Mouse (Mus musculus): ENCODE results near the gene Sirt7. TPM values are rescaled to one million over a fixed set of nuclear protein-coding genes. Genes with fewer than 3 reads are reported as not detected.
A peak's percentile ranks its signal among the peaks of the same experiment; 100 is the strongest.

Gene Sirt7
- polyA plus RNA-seq, 1 experiment: 84.1 TPM

DNA sequence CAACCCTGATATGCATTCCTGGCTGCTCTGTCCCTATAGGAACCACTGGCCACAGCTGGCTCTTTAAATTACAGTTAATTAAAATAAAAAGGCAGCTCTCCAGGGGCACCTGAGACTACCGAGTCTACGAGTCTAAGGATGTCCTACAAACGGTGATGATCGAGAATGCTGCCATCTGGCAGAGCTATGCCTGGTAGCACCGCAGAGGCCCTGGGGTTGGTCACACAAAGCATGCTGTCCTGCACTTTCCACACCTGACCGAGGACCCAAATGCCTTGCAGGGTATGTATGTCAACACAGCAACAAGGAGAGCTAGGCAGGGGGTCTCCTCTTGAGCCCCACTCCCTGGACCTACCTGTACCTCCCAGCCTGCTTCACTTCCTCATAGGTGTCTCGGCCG, 11.1 kb downstream of the Sirt7 start:
- no peak for TF ChIP-seq POLR2A (IDR thresholded peaks at IDR 0.05; ENCODE audit: borderline replicate concordance, extremely low read depth, low read depth, low read length)
- no peak for TF ChIP-seq CTCF (IDR thresholded peaks at IDR 0.05; ENCODE audit: insufficient read depth, low read length)
- no peak for DNase-seq
- Histone ChIP-seq H3K4me3 (replicated peaks; ENCODE audit: extremely low read depth, low read depth, low read length) (no peak overlapping the region), H3K4me1 (ENCODE audit: control insufficient read depth, insufficient read depth, low read length) (peaks cover 4% of the 10 kb centered on the region; the same call in 1 of the 2 replicates)
- 88% methylated on average over 8 of the region's 8 CpGs for WGBS

DNA sequence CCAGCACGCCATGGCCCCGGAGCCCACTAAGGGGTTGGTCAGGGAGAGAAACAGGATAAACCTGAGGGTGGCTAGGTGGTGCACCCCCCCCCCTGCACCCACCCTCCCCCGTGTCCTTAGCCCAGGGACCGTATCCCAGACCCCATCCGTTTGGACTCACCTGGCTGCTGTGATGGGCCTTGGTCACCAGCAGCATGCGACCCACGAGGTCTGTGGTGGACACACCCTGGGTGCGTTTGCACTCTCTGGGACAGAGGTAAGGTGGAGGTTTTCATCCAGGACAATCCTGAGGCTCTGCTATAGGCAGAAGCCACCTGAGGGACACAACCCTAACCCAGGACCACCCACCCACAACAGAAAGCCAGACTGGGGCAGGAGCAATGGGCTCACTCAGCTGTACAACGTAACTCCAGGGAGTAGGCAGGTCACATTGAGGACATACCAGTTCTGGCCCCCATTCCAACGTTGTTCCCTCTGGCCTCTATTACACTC, 11.5 kb downstream of the Sirt7 start:
- WGBS: 92% methylated on average over 10 of the region's 10 CpGs
- peaks cover 7% of the 10 kb centered on the region for H3K4me1 ChIP-seq (ENCODE audit: control insufficient read depth, insufficient read depth, low read length)
- DNase-seq: no peak
- no peak for TF ChIP-seq CTCF (IDR thresholded peaks at IDR 0.05; ENCODE audit: insufficient read depth, low read length)
- TF ChIP-seq POLR2A (IDR thresholded peaks at IDR 0.05; ENCODE audit: borderline replicate concordance, extremely low read depth, low read depth, low read length): no peak
- no peak overlapping the region for H3K4me3 ChIP-seq (replicated peaks; ENCODE audit: extremely low read depth, low read depth, low read length)

DNA sequence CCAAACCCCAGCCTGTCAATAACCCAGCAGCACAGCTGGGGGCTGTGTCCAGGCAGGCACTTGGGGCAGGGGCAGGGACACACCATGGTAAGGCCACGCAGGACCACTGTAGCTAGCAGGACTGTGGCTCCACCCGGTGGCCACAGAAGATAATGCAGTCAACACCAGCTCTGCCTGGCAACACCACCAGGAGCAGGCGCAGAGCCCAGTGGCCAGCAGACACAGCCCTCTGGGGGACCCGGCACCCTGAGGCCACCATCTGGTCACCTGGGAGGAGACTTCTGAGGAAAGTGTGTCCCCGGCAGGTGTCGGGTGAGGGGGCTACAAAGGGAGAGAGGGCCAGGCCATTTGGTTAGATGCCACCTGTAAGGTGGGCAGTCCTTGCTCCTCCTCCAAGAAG, 12.3 kb downstream of the Sirt7 start:
- 37% methylated on average over 6 of the region's 6 CpGs for WGBS
- TF ChIP-seq POLR2A (IDR thresholded peaks at IDR 0.05; ENCODE audit: borderline replicate concordance, extremely low read depth, low read depth, low read length) (no peak), CTCF (IDR thresholded peaks at IDR 0.05; ENCODE audit: insufficient read depth, low read length) (peak; percentile 85)
- H3K4me1 ChIP-seq (ENCODE audit: control insufficient read depth, insufficient read depth, low read length): peaks cover 7% of the 10 kb centered on the region
- no peak overlapping the region for H3K4me3 ChIP-seq (replicated peaks; ENCODE audit: extremely low read depth, low read depth, low read length)
- DNase-seq: peak; percentile 70

DNA sequence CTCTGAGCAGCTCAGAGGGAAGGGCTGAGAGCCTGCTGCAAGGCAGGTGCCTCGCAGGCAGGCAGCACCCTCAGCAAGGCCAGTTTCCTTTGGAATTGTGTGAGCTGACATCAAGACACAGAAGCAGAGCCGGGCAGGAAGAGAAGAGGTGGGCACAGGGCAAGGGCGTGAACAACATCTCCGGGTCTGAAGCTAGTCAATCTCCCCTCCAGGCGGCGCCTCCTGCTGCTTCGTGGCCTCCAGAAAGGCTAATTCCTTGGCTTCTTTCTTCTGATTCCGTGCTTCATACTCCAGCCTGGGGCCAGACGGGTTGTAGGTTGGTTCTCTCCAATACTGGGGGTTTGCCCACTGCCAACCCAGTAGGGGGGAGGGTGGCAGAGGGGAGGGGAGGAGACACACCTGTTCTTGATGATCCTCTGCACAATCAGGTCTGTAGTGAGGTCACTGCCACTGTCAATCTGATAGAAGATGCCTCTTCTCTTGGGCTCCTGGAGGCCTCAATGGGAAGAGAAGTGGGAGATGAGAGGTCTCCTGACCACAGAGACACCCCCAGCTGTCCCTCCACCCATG, 14.5 kb downstream of the Sirt7 start:
- TF ChIP-seq POLR2A (IDR thresholded peaks at IDR 0.05; ENCODE audit: borderline replicate concordance, extremely low read depth, low read depth, low read length) (no peak), CTCF (IDR thresholded peaks at IDR 0.05; ENCODE audit: insufficient read depth, low read length) (no peak)
- Histone ChIP-seq H3K4me1 (ENCODE audit: control insufficient read depth, insufficient read depth, low read length) (peaks cover 3% of the 10 kb centered on the region), H3K4me3 (replicated peaks; ENCODE audit: extremely low read depth, low read depth, low read length) (no peak overlapping the region)
- DNase-seq: no peak
- WGBS: 82% methylated on average over 9 of the region's 9 CpGs

DNA sequence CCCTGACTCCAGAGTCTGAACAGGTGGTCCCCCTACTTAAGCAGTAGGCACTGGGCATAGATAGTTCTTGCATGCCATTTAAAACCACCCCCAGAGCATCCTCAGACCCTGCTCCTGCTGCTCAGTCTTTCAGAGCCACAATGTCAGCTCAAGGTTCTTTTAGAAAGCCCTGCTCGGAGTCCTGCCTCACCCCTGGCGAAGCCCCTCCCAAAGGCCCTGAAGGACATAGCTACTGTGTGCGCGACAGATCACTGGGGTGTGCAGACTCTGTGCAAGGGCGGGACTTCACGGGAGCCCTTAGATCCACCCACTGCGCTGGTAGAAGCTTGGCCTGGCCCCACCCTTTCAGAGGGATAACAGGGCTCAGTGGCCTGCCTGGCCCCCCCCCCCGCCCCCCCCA, 15.8 kb downstream of the Sirt7 start:
- TF ChIP-seq CTCF (IDR thresholded peaks at IDR 0.05; ENCODE audit: insufficient read depth, low read length): no peak
- TF ChIP-seq POLR2A (IDR thresholded peaks at IDR 0.05; ENCODE audit: borderline replicate concordance, extremely low read depth, low read depth, low read length): no peak
- no peak overlapping the region for H3K4me3 ChIP-seq (replicated peaks; ENCODE audit: extremely low read depth, low read depth, low read length)
- peaks cover 3% of the 10 kb centered on the region for H3K4me1 ChIP-seq (ENCODE audit: control insufficient read depth, insufficient read depth, low read length)
- WGBS: 55% methylated on average over 8 of the region's 8 CpGs
- no peak for DNase-seq

DNA sequence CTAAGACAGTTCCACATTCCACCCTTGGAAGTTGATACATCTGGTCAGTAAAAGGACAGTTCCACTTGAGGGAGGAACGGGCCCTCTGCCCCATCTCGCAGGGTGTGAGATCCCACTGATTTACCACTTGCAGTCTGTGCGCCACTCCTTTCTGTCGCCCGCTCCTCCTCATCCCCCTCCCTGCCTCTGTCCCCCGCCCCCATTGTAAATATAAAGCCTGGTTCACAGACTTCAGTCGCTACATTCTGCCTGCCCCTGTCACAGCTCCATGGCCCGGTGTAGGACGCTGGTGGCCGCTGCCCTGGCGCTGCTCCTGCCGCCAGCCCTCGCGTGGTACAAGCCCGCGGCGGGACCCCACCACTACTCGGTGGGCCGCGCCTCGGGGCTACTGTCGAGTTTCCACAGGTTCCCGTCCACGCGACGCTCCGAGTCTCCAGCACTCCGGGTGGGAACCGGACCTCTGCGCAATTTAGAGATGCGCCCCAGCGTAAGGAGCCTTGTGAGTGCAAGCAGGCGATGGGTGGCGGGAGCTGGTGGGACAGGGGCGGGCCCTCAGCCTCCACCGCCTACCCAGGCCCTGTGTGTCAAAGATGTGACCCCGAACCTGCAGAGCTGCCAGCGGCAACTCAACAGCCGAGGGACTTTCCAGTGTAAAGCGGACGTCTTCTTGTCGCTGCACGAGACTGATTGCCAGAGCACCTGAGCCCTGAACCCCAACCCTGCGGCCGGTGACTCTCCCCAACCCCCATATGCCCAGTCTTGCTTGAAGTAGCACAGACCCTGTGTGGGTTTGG, 16.6 kb downstream of the Sirt7 start, which contains the start of gene Npb:
TSS of gene Npb (plus strand) at position 237 of the 794 bp plus-strand sequence.
- peaks cover 3% of the 10 kb centered on the region for H3K4me1 ChIP-seq (ENCODE audit: control insufficient read depth, insufficient read depth, low read length)
- WGBS: 11% methylated on average over 45 of the region's 45 CpGs
- DNase-seq: no peak
- TF ChIP-seq CTCF (IDR thresholded peaks at IDR 0.05; ENCODE audit: insufficient read depth, low read length) (no peak), POLR2A (IDR thresholded peaks at IDR 0.05; ENCODE audit: borderline replicate concordance, extremely low read depth, low read depth, low read length) (no peak)
- no peak within 1 kb of the TSS for H3K4me3 ChIP-seq (replicated peaks; ENCODE audit: extremely low read depth, low read depth, low read length)

DNA sequence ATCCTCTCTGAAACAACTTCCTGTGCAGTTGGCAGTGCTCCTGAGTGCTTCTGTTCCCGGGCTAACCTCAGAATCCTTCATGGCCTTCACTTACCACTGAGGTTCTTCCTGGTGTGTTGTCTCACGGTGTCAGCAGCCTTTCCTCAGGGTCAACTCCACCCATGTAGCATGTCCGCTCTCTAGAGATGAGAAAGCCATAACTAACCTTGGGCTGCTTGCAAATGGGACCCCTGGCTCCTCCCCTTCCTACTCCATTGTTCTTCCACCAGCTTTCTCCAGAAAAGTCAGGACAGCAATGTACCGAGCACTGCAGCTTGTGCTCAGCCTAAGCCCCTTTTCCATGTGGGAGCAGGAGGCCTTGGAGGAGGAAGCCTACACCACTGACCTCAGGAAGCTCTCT, 18.3 kb downstream of the Sirt7 start:
- no peak for DNase-seq
- TF ChIP-seq CTCF (IDR thresholded peaks at IDR 0.05; ENCODE audit: insufficient read depth, low read length) (no peak), POLR2A (IDR thresholded peaks at IDR 0.05; ENCODE audit: borderline replicate concordance, extremely low read depth, low read depth, low read length) (no peak)
- 55% methylated on average over 4 of the region's 4 CpGs for WGBS
- Histone ChIP-seq H3K4me1 (ENCODE audit: control insufficient read depth, insufficient read depth, low read length) (peaks cover 3% of the 10 kb centered on the region), H3K4me3 (replicated peaks; ENCODE audit: extremely low read depth, low read depth, low read length) (no peak overlapping the region)

DNA sequence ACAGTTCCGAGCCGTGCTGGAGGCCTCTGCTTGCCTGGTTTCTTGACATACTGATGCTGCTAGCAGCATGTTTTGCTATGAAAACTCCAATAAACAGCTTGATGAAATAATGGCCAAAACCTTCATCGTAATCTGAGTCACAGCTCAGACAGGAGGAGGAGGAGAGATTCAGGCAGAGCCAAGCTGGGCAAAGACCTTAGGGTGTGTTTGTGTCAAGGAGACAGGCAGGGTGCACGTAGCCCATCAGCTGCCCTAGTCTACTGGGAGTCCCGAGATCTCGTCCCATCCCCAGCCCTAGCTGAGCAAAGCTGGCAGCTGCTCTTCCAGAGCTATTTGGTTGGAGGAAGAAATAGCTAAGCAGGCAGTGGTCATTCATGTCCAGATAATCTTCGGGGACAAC, 19.4 kb downstream of the Sirt7 start:
- TF ChIP-seq POLR2A (IDR thresholded peaks at IDR 0.05; ENCODE audit: borderline replicate concordance, extremely low read depth, low read depth, low read length): no peak
- no peak for TF ChIP-seq CTCF (IDR thresholded peaks at IDR 0.05; ENCODE audit: insufficient read depth, low read length)
- H3K4me1 ChIP-seq (ENCODE audit: control insufficient read depth, insufficient read depth, low read length): peaks cover 3% of the 10 kb centered on the region
- no peak for DNase-seq
- no peak overlapping the region for H3K4me3 ChIP-seq (replicated peaks; ENCODE audit: extremely low read depth, low read depth, low read length)
- WGBS: 89% methylated on average over 7 of the region's 7 CpGs

DNA sequence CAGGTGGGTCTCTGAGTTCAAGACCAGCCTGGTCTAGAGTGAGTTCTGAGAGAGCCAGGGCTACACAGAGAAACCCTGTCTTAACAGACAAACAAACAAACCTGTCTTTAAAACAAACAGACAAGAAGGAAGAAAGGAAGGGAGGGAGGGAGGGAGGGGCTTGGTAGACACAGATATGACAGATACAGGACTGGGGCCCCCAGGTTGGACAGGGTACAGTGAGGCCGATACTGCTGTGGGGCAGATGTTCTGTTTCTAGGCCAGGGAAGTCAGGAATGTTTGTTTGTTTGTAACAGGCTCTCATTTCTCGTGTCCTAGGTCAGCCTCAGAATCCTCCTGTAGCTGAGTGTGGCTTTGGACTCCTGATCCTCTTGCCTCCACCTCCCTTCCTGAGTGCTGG, 21.5 kb downstream of the Sirt7 start:
- TF ChIP-seq POLR2A (IDR thresholded peaks at IDR 0.05; ENCODE audit: borderline replicate concordance, extremely low read depth, low read depth, low read length): no peak
- TF ChIP-seq CTCF (IDR thresholded peaks at IDR 0.05; ENCODE audit: insufficient read depth, low read length): no peak
- DNase-seq: no peak
- Histone ChIP-seq H3K4me3 (replicated peaks; ENCODE audit: extremely low read depth, low read depth, low read length) (no peak overlapping the region), H3K4me1 (ENCODE audit: control insufficient read depth, insufficient read depth, low read length) (peaks cover 3% of the 10 kb centered on the region; the same call in 1 of the 2 replicates)
- WGBS: 67% methylated on average over 2 of the region's 2 CpGs

DNA sequence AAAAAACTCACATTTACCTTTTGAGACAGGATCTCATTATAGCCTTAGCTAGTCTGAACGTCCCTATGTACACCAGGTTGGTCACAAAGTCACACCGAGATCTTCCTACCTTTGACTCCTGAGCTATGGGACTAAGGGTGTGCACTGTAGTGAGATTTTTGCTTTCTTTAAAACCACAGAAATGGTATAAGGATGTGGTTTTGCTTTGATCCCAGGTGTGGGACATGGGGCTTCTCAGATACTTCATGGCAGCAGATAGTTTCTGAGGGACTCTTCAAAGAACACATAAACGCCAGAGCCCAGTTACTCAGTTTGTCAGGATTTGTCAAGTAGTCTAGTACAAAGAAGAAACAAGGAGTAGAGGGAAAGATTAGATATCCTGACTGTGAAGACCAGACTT, 24.3 kb downstream of the Sirt7 start:
- no peak for DNase-seq
- H3K4me3 ChIP-seq (replicated peaks; ENCODE audit: extremely low read depth, low read depth, low read length): no peak overlapping the region
- WGBS: 86% methylated on average over 3 of the region's 3 CpGs
- H3K4me1 ChIP-seq (ENCODE audit: control insufficient read depth, insufficient read depth, low read length): peaks cover 12% of the 10 kb centered on the region
- TF ChIP-seq POLR2A (IDR thresholded peaks at IDR 0.05; ENCODE audit: borderline replicate concordance, extremely low read depth, low read depth, low read length) (no peak), CTCF (IDR thresholded peaks at IDR 0.05; ENCODE audit: insufficient read depth, low read length) (no peak)

Measured in lung, adult 2 months (tissue).